ENCODE assay signal across 8 mouse cellular contexts in genomic region chr9:29961954-29962867, GRCm38 (mm10). TPM values are rescaled to one million over a fixed set of nuclear protein-coding genes. Genes with fewer than 3 reads are reported as not detected.
DNase-seq lines count a peak whose midpoint lies in the region; ATAC-seq and TF ChIP-seq lines count a peak whose summit lies in the region.

No protein-coding gene starts in this region.

- no peak for TF ChIP-seq CTCF in E14TG2a.4 (conservative IDR thresholded peaks at IDR 0.05; ENCODE audit: low read length)

- H3K27me3 ChIP-seq in E14TG2a.4 (ENCODE audit: insufficient read depth, low read length), result peaks cover 32% of the 10 kb centered on the region
- H3K27me3 ChIP-seq in embryonic facial prominence, embryonic 12.5 days, result peaks cover 33% of the 10 kb centered on the region
- no peaks in the 10 kb centered on the region for H3K27me3 ChIP-seq in hindbrain, embryonic 14.5 days (ENCODE audit: control insufficient read depth, insufficient read depth, low read length)
- H3K27me3 ChIP-seq in limb, embryonic 15.5 days, result peaks cover 39% of the 10 kb centered on the region

- 0 out of 2 replicates have a peak, but pooled peaks have one; percentile 22 for ATAC-seq in embryonic facial prominence, embryonic 12.5 days (ENCODE audit: insufficient number of reproducible peaks, insufficient read depth, low FRiP score, low TSS enrichment)
- peak; percentile 75; the same call in 1 of the 2 replicates for ATAC-seq in hindbrain, embryonic 14.5 days (ENCODE audit: low FRiP score)
- no peak for ATAC-seq in limb, embryonic 15.5 days (ENCODE audit: insufficient number of reproducible peaks, low FRiP score, low TSS enrichment, low read depth)

- no peaks in the 10 kb centered on the region for H3K9me3 ChIP-seq in E14TG2a.4 (ENCODE audit: low read length)
- H3K9me3 ChIP-seq in embryonic facial prominence, embryonic 12.5 days, result no peaks in the 10 kb centered on the region
- no peaks in the 10 kb centered on the region for H3K9me3 ChIP-seq in hindbrain, embryonic 14.5 days (ENCODE audit: control insufficient read depth, low read length)
- no peaks in the 10 kb centered on the region for H3K9me3 ChIP-seq in limb, embryonic 15.5 days

- peak overlapping the region; percentile 30 for H3K9ac ChIP-seq in embryonic facial prominence, embryonic 12.5 days
- peak overlapping the region; percentile 72 for H3K9ac ChIP-seq in hindbrain, embryonic 14.5 days
- H3K9ac ChIP-seq in limb, embryonic 15.5 days, result no peak overlapping the region

- DNase-seq in ZHBTc4 (ENCODE audit: low read depth, low spot score), result peak; percentile 19
- DNase-seq in hindbrain, embryonic 14.5 days (ENCODE audit: low spot score), result peak; percentile 66
- peak; percentile 61 to 62 for DNase-seq in right cerebral cortex, adult 2 months (ENCODE audit: low spot score in 2 of 2)
- no peak for DNase-seq in spleen, postnatal 36 days (ENCODE audit: low spot score in 2 of 2)
- DNase-seq in lung, postnatal 4 days, result no peak

- no peak overlapping the region for H3K27ac ChIP-seq in embryonic facial prominence, embryonic 12.5 days
- H3K27ac ChIP-seq in hindbrain, embryonic 14.5 days, result peak overlapping the region; percentile 86
- H3K27ac ChIP-seq in limb, embryonic 15.5 days, result no peak overlapping the region

- H3K36me3 ChIP-seq in E14TG2a.4 (ENCODE audit: insufficient read depth, low read length), result no peaks in the 10 kb centered on the region
- no peaks in the 10 kb centered on the region for H3K36me3 ChIP-seq in embryonic facial prominence, embryonic 12.5 days
- H3K36me3 ChIP-seq in hindbrain, embryonic 14.5 days (replicated peaks; ENCODE audit: control insufficient read depth, insufficient read depth), result no peaks in the 10 kb centered on the region
- no peaks in the 10 kb centered on the region for H3K36me3 ChIP-seq in limb, embryonic 15.5 days

- H3K4me2 ChIP-seq in embryonic facial prominence, embryonic 12.5 days (replicated peaks), result peak overlapping the region; percentile 81
- H3K4me2 ChIP-seq in hindbrain, embryonic 14.5 days (replicated peaks), result peak overlapping the region; percentile 78
- peak overlapping the region; percentile 73 for H3K4me2 ChIP-seq in limb, embryonic 15.5 days

- H3K4me3 ChIP-seq in E14TG2a.4 (replicated peaks; ENCODE audit: low read length), result peak overlapping the region; percentile 52
- peak overlapping the region; percentile 44 for H3K4me3 ChIP-seq in embryonic facial prominence, embryonic 12.5 days
- H3K4me3 ChIP-seq in hindbrain, embryonic 14.5 days (replicated peaks; ENCODE audit: low read length), result peak overlapping the region; percentile 56
- peak overlapping the region; percentile 37 for H3K4me3 ChIP-seq in limb, embryonic 15.5 days

- 1% methylated on average over 38 of the region's 38 CpGs for WGBS in embryonic facial prominence, embryonic 12.5 days
- 2% methylated on average over 38 of the region's 38 CpGs for WGBS in hindbrain, embryonic 14.5 days
- WGBS in limb, embryonic 15.5 days, result 2% methylated on average over 38 of the region's 38 CpGs

- peaks cover 14% of the 10 kb centered on the region; the same call in 1 of the 2 replicates for H3K4me1 ChIP-seq in E14TG2a.4 (replicated peaks; ENCODE audit: low read depth, low read length)
- peaks cover 22% of the 10 kb centered on the region for H3K4me1 ChIP-seq in embryonic facial prominence, embryonic 12.5 days
- peaks cover 34% of the 10 kb centered on the region for H3K4me1 ChIP-seq in hindbrain, embryonic 14.5 days (replicated peaks; ENCODE audit: control insufficient read depth, insufficient read depth, low read length)
- H3K4me1 ChIP-seq in limb, embryonic 15.5 days, result peaks cover 15% of the 10 kb centered on the region

RNA-seq across cellular contexts. Expression of gene Ntm, which starts 0.7 kb away (rescaled TPM):
- 23.0 and 25.0 TPM in 2 replicates for polyA plus RNA-seq in embryonic facial prominence, embryonic 12.5 days (2016; fragmentation: Nextera tagmentation; extraction: Ambion mirVana)
- 194 and 196 TPM in 2 replicates for polyA plus RNA-seq in hindbrain, embryonic 14.5 days (2014; fragmentation: Nextera tagmentation; extraction: Ambion mirVana)
- polyA plus RNA-seq in limb, embryonic 15.5 days (2015; fragmentation: Nextera tagmentation; extraction: Ambion mirVana), result 27.3 and 29.2 TPM in 2 replicates

Comparison
In these comparisons a context has a peak if more than half of its experiments do, and no peak if none do; other contexts are left out.
1. DNase-seq: peak in ZHBTc4 (single experiment), hindbrain, embryonic 14.5 days (single experiment) and right cerebral cortex, adult 2 months (2 of 2); none in spleen, postnatal 36 days (0 of 2) and lung, postnatal 4 days (0 of 2).
2. Peak in every context shown above with its lines, with median percentiles within 50 percentile points of each other: H3K4me3 ChIP-seq and H3K4me2 ChIP-seq.